Mouse (Mus musculus) neural tube, embryonic 14.5 days (tissue): ENCODE data around the gene Cdh23. TPM values are rescaled to one million over a fixed set of nuclear protein-coding genes. Genes with fewer than 3 reads are reported as not detected.

Experiments used
- ATAC-seq: fragments of 200-750 bp; cut with Nextera tagmentation; 2 replicates; pipeline ENCODE4 v1.8.0; 2017; ENCODE audit warnings: low read depth, mild to moderate bottlenecking, moderate TSS enrichment, moderate library complexity
- H3K27ac ChIP-seq: fragments of 300-500 bp; sonication (generic); 2 replicates; pipeline ENCODE4 v1.5.1; 2014; ENCODE audit warnings: low read depth, mild to moderate bottlenecking, control low read depth, low read length, moderate library complexity, mixed read lengths
- H3K27me3 ChIP-seq: fragments of 300-500 bp; sonication (generic); 2 replicates; pipeline ENCODE4 v1.6.1; 2014; ENCODE audit warnings: low read length; ENCODE audit not compliant: control insufficient read depth, insufficient read depth
- H3K36me3 ChIP-seq: fragments of 300-500 bp; sonication (generic); 2 replicates; pipeline ENCODE4 v1.6.1; 2014; ENCODE audit warnings: low read length, mixed read lengths; ENCODE audit not compliant: control insufficient read depth, insufficient read depth
- H3K4me1 ChIP-seq: fragments of 300-500 bp; sonication (generic); 2 replicates; pipeline ENCODE4 v1.6.1; 2014; ENCODE audit warnings: low read length; ENCODE audit not compliant: control insufficient read depth, insufficient read depth
- H3K4me2 ChIP-seq: fragments of 300-500 bp; sonication (generic); 2 replicates; pipeline ENCODE4 v1.6.1; 2014; ENCODE audit warnings: mild to moderate bottlenecking, low read depth, low read length, control low read depth
- H3K4me3 ChIP-seq: fragments of 300-500 bp; sonication (generic); 2 replicates; pipeline ENCODE4 v1.5.1; 2014; ENCODE audit warnings: low read depth, low read length, control low read depth, mixed read lengths
- H3K9ac ChIP-seq: fragments of 300-500 bp; sonication (generic); replicated peaks from 2 replicates; pipeline ENCODE4 v1.6.1; 2014; ENCODE audit warnings: low read depth, mild to moderate bottlenecking, control low read depth, low read length, mixed read lengths
- H3K9me3 ChIP-seq: fragments of 300-500 bp; sonication (generic); 2 replicates; pipeline ENCODE4 v1.6.1; 2016; ENCODE audit warnings: low read length; ENCODE audit not compliant: control insufficient read depth
- WGBS: fragments of 180-500 bp; shearing (Covaris S2); extraction: QIAGEN DNeasy Blood & Tissue Kit; methylation state at CpG from one replicate; pipeline ENCODE4 v1.1.7; 2014; 5-methylcytosine and 5-hydroxymethylcytosine counted together
- polyA plus RNA-seq: library from polyadenylated mRNA; unstranded; fragments of >200 nt; fragmentation: Nextera tagmentation; extraction: Ambion mirVana; gene quantifications from 2 replicates; pipeline ENCODE4 v1.2.1, GENCODE M21; 2014

The Cdh23 gene
- polyA plus RNA-seq, 1 experiment from 2014 or later, result 15.4 TPM

DNA sequence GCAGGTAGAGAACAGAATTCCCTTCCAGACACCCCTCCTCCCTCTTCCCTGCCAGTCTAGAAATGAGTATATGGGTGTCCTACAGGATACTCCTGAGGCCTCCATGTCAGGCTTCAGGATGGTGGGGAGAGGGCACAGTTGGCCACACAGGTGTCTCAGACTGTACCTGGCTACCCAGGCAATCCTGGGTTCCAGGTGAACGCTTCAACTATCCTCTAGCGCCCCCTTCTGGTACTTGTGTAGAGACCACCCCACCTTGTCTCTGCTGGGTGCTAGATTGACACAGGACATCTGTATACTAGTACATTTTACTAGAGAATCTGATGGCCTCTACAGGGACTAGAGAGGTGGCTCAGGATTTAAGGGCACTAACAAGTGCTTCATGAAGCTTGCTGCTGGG is 253.2 kb downstream of the Cdh23 start:
- H3K27ac ChIP-seq, result no peak overlapping the region
- WGBS, result 4% methylated on average over 2 of the region's 2 CpGs
- no peak overlapping the region for H3K4me2 ChIP-seq
- H3K9ac ChIP-seq, result no peak overlapping the region
- no peaks in the 10 kb centered on the region for H3K36me3 ChIP-seq
- no peak overlapping the region for H3K4me3 ChIP-seq
- no peaks in the 10 kb centered on the region for H3K27me3 ChIP-seq
- no peak for ATAC-seq
- no peaks in the 10 kb centered on the region for H3K4me1 ChIP-seq
- H3K9me3 ChIP-seq, result no peaks in the 10 kb centered on the region

DNA sequence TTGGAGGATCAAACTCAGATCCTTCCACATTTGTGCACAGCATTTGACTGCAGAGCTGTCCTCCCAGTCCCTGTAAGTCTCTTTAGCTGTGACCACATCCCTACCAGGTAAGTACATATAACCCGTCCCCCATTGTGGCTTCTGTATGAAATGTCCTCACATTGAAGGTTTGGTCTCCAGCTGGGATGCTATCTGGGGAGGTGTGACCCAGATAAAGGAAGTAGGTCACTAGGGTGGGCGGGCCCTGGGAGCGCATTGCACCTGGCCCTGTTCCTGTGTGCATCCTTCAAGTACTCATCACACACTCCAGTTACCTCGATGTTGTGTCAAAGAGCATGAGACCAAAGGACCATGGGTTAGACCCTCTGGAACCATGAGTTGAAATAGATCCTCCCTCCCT is 254.0 kb downstream of the Cdh23 start:
- ATAC-seq, result no peak
- 91% methylated on average over 4 of the region's 4 CpGs for WGBS
- H3K9ac ChIP-seq, result no peak overlapping the region
- H3K36me3 ChIP-seq, result no peaks in the 10 kb centered on the region
- no peak overlapping the region for H3K4me2 ChIP-seq
- no peaks in the 10 kb centered on the region for H3K9me3 ChIP-seq
- no peak overlapping the region for H3K4me3 ChIP-seq
- H3K27ac ChIP-seq, result no peak overlapping the region
- no peaks in the 10 kb centered on the region for H3K27me3 ChIP-seq
- no peaks in the 10 kb centered on the region for H3K4me1 ChIP-seq

DNA sequence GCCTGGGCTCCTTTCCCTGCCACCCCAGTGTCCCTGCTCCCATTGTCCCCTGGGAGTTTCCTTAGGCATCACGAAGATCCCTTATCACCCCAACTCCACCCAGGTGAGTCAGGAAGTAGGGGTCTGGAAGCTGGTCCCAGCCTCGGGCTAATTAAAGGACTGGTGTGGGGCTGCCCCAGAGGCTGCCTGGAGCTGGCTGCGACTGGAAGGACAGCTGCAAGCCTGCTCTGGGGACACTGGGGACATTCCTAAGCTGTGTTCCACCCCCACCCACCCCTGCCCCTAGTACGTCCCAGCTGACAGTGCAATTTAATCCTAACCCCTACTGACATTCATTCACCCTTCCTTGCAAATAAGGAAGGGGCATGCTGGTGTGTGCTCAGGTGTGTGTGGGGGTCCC is 263.6 kb downstream of the Cdh23 start:
- Histone ChIP-seq H3K4me2 (no peak overlapping the region), H3K4me1 (peaks cover 19% of the 10 kb centered on the region; the same call in 1 of the 2 replicates), H3K9me3 (no peaks in the 10 kb centered on the region), H3K4me3 (no peak overlapping the region), H3K27me3 (no peaks in the 10 kb centered on the region; the same call in 1 of the 2 replicates), H3K9ac (no peak overlapping the region), H3K27ac (no peak overlapping the region), H3K36me3 (no peaks in the 10 kb centered on the region)
- WGBS, result 32% methylated on average over 4 of the region's 4 CpGs
- no peak for ATAC-seq

DNA sequence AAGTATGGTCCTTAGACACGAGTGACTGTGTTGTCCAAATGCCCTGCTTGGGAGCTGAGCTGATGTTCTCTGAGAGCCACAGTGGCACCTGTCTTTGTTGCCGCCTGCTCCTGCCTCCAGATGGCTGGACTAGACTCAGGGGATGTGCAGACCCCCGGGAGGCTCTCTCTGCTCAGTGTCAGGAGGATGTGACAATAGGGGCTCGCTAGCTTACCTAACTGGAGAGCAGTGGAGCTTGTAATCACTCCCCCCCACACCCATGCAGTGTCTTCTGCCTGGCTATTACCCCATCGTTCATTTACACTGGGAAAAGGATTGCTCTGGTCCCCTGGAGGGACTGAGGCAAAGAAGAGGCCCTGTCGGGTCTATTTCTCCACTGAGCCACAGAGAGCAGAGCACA is 265.7 kb downstream of the Cdh23 start:
- WGBS, result 10% methylated on average over 6 of the region's 6 CpGs
- H3K4me3 ChIP-seq, result no peak overlapping the region
- no peaks in the 10 kb centered on the region for H3K9me3 ChIP-seq
- no peak overlapping the region; the same call in 1 of the 2 replicates for H3K4me2 ChIP-seq
- ATAC-seq, result peak; percentile 66; the same call in 1 of the 2 replicates
- no peaks in the 10 kb centered on the region; the same call in 1 of the 2 replicates for H3K27me3 ChIP-seq
- no peaks in the 10 kb centered on the region for H3K36me3 ChIP-seq
- H3K9ac ChIP-seq, result 0 out of 2 replicates have a peak overlapping the region, but pooled peaks have one; percentile 21
- peak overlapping the region; percentile 57 for H3K27ac ChIP-seq
- H3K4me1 ChIP-seq, result peaks cover 19% of the 10 kb centered on the region; the same call in 1 of the 2 replicates

DNA sequence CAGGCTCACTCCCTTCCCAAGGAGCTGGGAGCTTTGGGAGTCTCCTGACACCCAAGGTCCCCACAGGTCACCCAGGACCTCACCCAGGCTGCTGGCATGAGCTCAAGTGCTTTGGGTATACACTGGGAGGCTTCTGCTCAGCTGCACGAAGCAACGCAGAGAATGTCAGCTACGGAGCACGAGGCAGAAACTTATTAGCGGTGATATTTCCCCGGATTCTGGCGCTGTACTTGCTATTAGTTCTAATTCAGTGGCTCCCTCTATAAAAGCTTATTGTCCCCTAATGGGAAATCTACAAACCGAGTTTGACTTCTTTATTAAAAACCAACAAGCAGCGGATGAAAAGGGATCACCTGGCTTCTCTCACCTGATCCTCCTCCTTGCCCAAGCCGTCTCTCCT is 266.3 kb downstream of the Cdh23 start:
- no peak overlapping the region for H3K4me3 ChIP-seq
- H3K27ac ChIP-seq, result peak overlapping the region; percentile 57
- no peak overlapping the region for H3K9ac ChIP-seq
- no peak for ATAC-seq
- WGBS, result 33% methylated on average over 10 of the region's 10 CpGs
- peaks cover 19% of the 10 kb centered on the region; the same call in 1 of the 2 replicates for H3K4me1 ChIP-seq
- H3K36me3 ChIP-seq, result no peaks in the 10 kb centered on the region
- H3K9me3 ChIP-seq, result no peaks in the 10 kb centered on the region
- H3K27me3 ChIP-seq, result no peaks in the 10 kb centered on the region
- H3K4me2 ChIP-seq, result no peak overlapping the region

DNA sequence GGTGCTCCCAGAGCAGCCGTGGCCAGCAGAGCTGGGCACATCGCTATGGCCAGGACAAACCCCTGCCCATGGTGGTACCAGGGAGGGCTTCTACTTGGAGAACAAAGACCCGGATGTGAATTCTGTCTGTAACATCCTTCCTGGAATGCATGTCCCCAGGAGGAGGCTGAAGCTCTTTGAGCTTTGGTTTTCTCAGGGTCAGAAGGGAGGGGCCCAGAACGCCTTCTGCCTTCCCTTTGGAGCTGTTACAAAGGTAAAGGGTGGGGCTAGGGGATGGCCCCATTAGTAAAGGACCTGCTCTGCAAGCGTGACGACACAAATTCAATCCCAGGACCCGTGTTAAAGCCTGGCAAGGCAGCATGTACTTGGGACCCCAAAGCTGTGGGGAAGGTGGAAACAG is 273.5 kb downstream of the Cdh23 start:
- no peak overlapping the region for H3K4me2 ChIP-seq
- H3K36me3 ChIP-seq, result no peaks in the 10 kb centered on the region
- WGBS, result 51% methylated on average over 7 of the region's 7 CpGs
- H3K27ac ChIP-seq, result no peak overlapping the region
- no peak overlapping the region for H3K9ac ChIP-seq
- H3K4me3 ChIP-seq, result no peak overlapping the region
- H3K4me1 ChIP-seq, result no peaks in the 10 kb centered on the region
- ATAC-seq, result no peak
- H3K27me3 ChIP-seq, result no peaks in the 10 kb centered on the region
- no peaks in the 10 kb centered on the region for H3K9me3 ChIP-seq

DNA sequence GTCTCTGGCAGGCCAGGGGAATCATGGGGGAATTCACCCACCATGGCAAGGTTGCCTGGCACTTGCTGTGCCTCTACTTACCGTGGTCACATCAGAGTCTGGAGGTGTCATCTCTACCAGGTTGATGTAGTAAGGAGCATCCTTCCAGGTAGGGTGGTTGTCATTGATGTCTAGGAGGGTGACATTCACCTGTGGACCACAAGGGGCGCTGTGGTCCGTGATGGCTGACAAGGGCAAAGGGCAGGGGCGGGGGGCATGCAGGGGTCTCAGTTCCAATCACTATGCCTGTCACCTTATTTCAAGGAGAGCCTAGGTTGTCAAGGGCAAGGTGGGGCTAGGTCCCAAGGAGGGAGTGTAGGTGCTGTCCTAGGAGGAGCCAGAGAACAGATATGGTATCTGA is 276.7 kb downstream of the Cdh23 start:
- Histone ChIP-seq H3K36me3 (no peaks in the 10 kb centered on the region), H3K27ac (no peak overlapping the region), H3K4me3 (no peak overlapping the region), H3K9ac (no peak overlapping the region), H3K4me1 (no peaks in the 10 kb centered on the region), H3K27me3 (no peaks in the 10 kb centered on the region), H3K9me3 (no peaks in the 10 kb centered on the region), H3K4me2 (no peak overlapping the region)
- ATAC-seq, result no peak
- 20% methylated on average over 4 of the region's 4 CpGs for WGBS

DNA sequence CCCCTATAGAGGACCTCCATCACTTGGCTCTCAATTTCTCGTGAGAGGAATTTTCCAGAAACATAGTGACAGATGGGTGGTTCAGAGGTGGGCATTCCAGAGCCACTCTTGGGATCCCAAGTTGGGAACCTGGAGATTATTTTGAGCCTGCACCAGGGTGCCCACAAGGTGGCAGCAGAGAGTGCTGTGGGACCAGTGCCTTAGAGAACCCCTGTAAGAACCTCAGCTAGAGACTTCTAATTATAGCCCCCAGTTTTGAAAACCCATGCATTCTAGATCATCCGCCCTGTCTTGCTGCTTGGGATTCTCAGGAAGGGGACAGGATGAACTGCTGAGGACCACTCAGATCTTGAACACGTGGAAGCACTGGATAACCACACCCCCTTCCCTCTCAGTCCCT is 278.2 kb downstream of the Cdh23 start:
- Histone ChIP-seq H3K9ac (no peak overlapping the region), H3K27ac (no peak overlapping the region), H3K36me3 (no peaks in the 10 kb centered on the region), H3K9me3 (no peaks in the 10 kb centered on the region), H3K4me3 (no peak overlapping the region), H3K4me1 (no peaks in the 10 kb centered on the region), H3K27me3 (no peaks in the 10 kb centered on the region), H3K4me2 (no peak overlapping the region)
- ATAC-seq, result peak; percentile 60
- 16% methylated on average over 3 of the region's 3 CpGs for WGBS

DNA sequence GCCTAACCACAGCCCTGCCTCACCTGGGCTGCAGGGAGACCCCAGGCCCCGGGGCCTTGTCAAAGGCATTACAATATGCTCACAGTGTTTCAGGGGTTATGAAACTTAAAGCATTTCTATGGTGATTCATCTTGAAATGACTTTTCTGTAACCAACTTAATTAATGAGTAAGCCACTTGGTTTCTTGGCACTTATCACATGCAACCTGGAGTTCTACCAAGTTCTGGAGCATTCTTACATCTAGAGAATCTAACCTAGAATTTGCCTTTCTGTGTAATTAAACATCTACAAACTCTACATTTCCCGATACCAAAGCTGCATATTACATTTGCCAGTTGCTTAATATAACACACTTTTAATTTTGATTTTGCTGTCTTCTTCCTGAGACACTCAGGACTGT is 279.2 kb downstream of the Cdh23 start:
- Histone ChIP-seq H3K4me2 (no peak overlapping the region), H3K9me3 (no peaks in the 10 kb centered on the region), H3K4me3 (no peak overlapping the region), H3K4me1 (no peaks in the 10 kb centered on the region), H3K36me3 (no peaks in the 10 kb centered on the region), H3K27ac (no peak overlapping the region), H3K27me3 (no peaks in the 10 kb centered on the region), H3K9ac (no peak overlapping the region)
- 88% methylated on average over 2 of the region's 2 CpGs for WGBS
- ATAC-seq, result no peak
